Mouse (Mus musculus) liver, embryonic 12.5 days (tissue): ENCODE results near the gene Zfp965. TPM values are rescaled to one million over a fixed set of nuclear protein-coding genes. Genes with fewer than 3 reads are reported as not detected.
"Not testable (repeated sequence)": the region's sequence is repeated elsewhere in the genome, so short reads cannot be mapped to it uniquely, and the experiment has no call there.

ENCODE experiments used
- ATAC-seq: fragments of 200-750 bp; cut with Nextera tagmentation; 2 replicates; pipeline ENCODE4 v1.8.0; 2017; ENCODE audit warnings: moderate number of reproducible peaks, mild to moderate bottlenecking, moderate library complexity
- H3K27ac ChIP-seq: fragments of 300-500 bp; sonication (generic); 2 replicates; pipeline ENCODE4 v1.5.1; 2016; ENCODE audit warnings: mild to moderate bottlenecking
- H3K27me3 ChIP-seq: fragments of 300-500 bp; sonication (generic); replicated peaks from 2 replicates; pipeline ENCODE4 v1.6.1; 2016; ENCODE audit warnings: mild to moderate bottlenecking, moderate library complexity
- H3K36me3 ChIP-seq: fragments of 300-500 bp; sonication (generic); 2 replicates; pipeline ENCODE4 v1.6.1; 2016; ENCODE audit warnings: mild to moderate bottlenecking, moderate library complexity
- H3K4me1 ChIP-seq: fragments of 300-500 bp; sonication (generic); 2 replicates; pipeline ENCODE4 v1.6.1; 2016
- H3K4me2 ChIP-seq: fragments of 300-500 bp; sonication (generic); 2 replicates; pipeline ENCODE4 v1.6.1; 2016; ENCODE audit warnings: mild to moderate bottlenecking, moderate library complexity
- H3K4me3 ChIP-seq: fragments of 300-500 bp; sonication (generic); 2 replicates; pipeline ENCODE4 v1.5.1; 2016; ENCODE audit warnings: mild to moderate bottlenecking, moderate library complexity
- H3K9ac ChIP-seq: fragments of 300-500 bp; sonication (generic); 2 replicates; pipeline ENCODE4 v1.6.1; 2016; ENCODE audit warnings: mild to moderate bottlenecking, moderate library complexity
- H3K9me3 ChIP-seq: fragments of 300-500 bp; sonication (generic); replicated peaks from 2 replicates; pipeline ENCODE4 v1.6.1; 2016; ENCODE audit warnings: mild to moderate bottlenecking, moderate library complexity
- WGBS: fragments of 180-500 bp; shearing (Covaris S2); methylation state at CpG from one replicate; pipeline ENCODE4 v1.1.7; 2016; ENCODE audit not compliant: insufficient replicate concordance; 5-methylcytosine and 5-hydroxymethylcytosine counted together
- polyA plus RNA-seq: library from polyadenylated mRNA; unstranded; fragments of >200 nt; fragmentation: Nextera tagmentation; extraction: Ambion mirVana; gene quantifications from 2 replicates; pipeline ENCODE4 v1.2.1, GENCODE M21; 2016

Gene Zfp965
- polyA plus RNA-seq: 2.0 and 3.8 TPM in 2 replicates

- not testable (repeated sequence) for H3K4me1 ChIP-seq, ATAC-seq, H3K4me2 ChIP-seq, H3K4me3 ChIP-seq, H3K9ac ChIP-seq, H3K27ac ChIP-seq, H3K36me3 ChIP-seq, H3K9me3 ChIP-seq, H3K27me3 ChIP-seq
- WGBS: no CpG with 5 or more reads among the region's 6 CpGs
These were observed at the start of gene Zfp965 for GRCm38 (mm10) chr2:175469685-175470084. Gene Zfp965, plus strand, starts transcription at chr2:175469985.

GRCm38 (mm10) chr2:175435707-175436106 lies 34.1 kb upstream of the Zfp965 start, which contains the start of gene Gm4724:
Gene Gm4724, minus strand, starts transcription at chr2:175435807.
- H3K27ac ChIP-seq, H3K4me3 ChIP-seq, H3K9ac ChIP-seq, ATAC-seq, H3K27me3 ChIP-seq, H3K4me2 ChIP-seq, H3K9me3 ChIP-seq, H3K4me1 ChIP-seq, H3K36me3 ChIP-seq: not testable (repeated sequence)
- WGBS: no CpG with 5 or more reads among the region's 4 CpGs

Other genes starting within 250 kb of the Zfp965 start
- gene Gm14440, start 194.9 kb upstream of the Zfp965 start, polyA plus RNA-seq: not detected in 2 replicates
- 8.0 and 8.3 TPM in 2 replicates for gene Gm4631, start 131.8 kb upstream of the Zfp965 start, polyA plus RNA-seq
- 1.7 and 2.2 TPM in 2 replicates for gene Zfp968, start 97.5 kb upstream of the Zfp965 start, polyA plus RNA-seq
- gene Gm4724, start 34.2 kb upstream of the Zfp965 start, polyA plus RNA-seq: 2.9 and 3.3 TPM in 2 replicates
- 2.8 TPM in 1 of 2 replicates, not detected in the other for gene Gm11007, start 174.0 kb downstream of the Zfp965 start, polyA plus RNA-seq
- 7.5 and 10.5 TPM in 2 replicates for gene Zfp969, start 233.7 kb downstream of the Zfp965 start, polyA plus RNA-seq